Mouse (Mus musculus) kidney, adult 18-20 months (tissue): ENCODE data around the gene Mrps21.
"Not testable (repeated sequence)": the region's sequence is repeated elsewhere in the genome, so short reads cannot be mapped to it uniquely, and the experiment has no call there.

Experiments
- DNase-seq: peaks from one replicate; pipeline ENCODE4 v3.0.0; 2021

Mrps21 gene

DNA sequence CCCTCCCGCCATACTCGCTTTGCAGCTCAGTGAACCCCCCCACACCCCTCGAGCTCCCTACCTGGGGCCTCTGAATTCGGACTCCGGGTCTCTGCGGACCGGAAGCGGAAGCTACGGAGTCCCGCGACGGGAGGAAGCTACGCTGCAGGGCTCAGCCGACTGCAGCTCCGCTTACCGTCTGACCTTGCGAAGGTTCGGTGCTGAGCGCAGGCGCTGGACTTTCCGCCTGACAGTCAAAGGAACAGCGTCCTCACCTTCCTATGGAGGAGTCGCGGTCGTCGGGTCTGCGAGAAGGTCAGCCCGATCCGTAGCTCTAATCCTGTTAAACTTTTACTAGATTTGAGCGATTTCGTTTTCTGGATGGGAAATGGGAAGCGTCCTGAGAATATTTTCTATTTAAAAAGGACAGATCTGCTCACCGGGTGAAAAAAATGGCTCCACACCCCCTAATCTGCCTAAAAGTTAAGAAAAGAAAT is at the start of gene Mrps21:
Gene Mrps21 (minus strand): TSS at position 128 of the 476 bp plus-strand sequence.
- peak; percentile 88 for DNase-seq

GRCm38 (mm10) chr3:95920532-95920931 is 49.2 kb upstream of the Mrps21 start:
- not testable (repeated sequence) for DNase-seq

GRCm38 (mm10) chr3:95916760-95917159 is 45.4 kb upstream of the Mrps21 start:
- no peak for DNase-seq

- no peak for DNase-seq
Observed at GRCm38 (mm10) chr3:95914706-95915105, 43.4 kb upstream of the Mrps21 start.

GRCm38 (mm10) chr3:95907613-95908012 is 36.3 kb upstream of the Mrps21 start:
- DNase-seq: no peak

GRCm38 (mm10) chr3:95906860-95907259 is 35.5 kb upstream of the Mrps21 start:
- peak; percentile 61 for DNase-seq

DNA sequence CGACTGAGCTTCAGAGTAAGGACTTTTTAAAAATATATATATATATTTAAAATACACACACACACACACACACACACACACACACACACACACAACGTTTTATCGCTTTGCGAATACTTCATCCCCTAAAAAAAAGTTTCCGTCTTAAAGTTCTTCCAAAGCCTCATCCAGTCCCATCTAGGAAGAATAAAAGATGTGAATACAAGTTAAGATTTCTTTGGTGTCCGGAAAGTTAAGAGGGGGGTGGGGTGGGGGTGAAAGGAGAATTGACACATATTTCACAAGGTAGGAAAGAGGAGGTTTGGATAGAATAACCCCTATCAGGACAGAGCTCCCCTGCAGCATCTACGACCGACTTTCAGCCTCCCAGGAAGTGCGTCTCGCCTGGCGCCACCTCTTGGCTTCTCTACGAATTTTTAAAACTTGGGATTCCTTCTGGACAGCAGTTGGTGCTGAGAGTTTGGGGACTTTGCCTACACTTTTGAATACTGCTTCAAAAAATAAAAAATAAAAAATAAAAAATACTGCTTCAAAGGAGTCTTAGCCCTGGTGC is 34.7 kb upstream of the Mrps21 start:
- DNase-seq: peak; percentile 56

DNA sequence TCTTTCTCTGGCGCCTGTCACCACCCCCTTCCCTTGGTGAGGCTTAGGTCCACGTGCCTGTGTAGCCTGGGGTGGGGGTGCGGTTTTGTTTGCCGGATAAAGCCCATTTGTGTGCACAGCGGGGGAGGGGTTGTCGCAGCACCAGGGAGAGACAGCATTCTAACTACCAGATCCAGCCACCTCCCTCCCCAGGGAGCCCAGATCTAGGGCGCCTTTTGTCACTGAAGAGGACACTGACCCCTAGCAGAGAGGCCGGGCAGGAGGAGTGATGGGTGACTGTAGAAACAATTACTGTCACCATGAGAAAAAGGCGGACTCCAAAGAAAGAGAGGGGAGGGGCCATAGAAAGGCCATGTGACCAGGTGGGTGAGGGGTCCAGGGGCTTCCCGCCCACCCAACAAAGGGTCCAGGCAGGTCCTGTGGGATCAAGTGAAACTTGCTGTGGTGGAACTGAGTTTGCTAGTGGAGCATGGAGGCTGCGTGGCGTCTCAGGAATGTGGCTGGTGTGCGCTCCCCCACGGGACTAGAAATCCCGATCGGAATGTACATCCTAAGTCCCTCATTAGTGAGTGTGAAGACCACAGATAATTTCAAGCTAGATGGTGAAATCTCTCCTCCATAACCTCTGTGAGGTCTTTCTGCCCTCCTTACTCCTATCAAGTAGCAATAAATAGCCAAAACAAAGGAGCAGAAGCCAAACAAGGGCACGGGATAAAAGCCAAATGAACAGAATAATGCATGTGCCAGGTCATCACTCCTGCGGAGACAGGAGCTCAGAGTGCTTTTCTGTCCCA is 34.0 kb upstream of the Mrps21 start:
- DNase-seq: no peak

DNA sequence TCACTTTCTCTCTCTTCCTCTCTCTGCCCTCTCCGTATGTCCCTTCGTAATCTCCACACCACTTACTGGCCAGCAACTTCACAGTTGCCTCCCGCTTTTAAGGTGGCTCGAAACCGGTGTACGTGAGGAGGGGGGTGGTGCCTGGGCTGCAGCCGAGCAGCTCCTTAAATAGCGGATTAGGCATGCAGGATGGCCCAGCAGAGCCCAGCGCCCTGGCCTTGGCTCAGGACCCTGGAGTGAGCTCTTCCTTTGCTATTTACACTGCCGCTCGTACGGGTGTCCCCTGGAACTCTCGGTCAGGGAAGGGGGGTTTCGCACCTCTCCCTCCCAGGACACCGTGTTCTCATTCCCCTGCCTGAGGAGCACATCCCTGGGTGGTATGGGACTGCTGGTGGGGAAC is 33.2 kb upstream of the Mrps21 start, which contains the start of gene Car14:
Gene Car14 (minus strand): TSS at position 124 of the 400 bp plus-strand sequence.
- DNase-seq: peak; percentile 64

GRCm38 (mm10) chr3:95903753-95904502 is 32.6 kb upstream of the Mrps21 start:
- peak; percentile 65 for DNase-seq

- DNase-seq: no peak
Observed at GRCm38 (mm10) chr3:95902643-95903042, 31.3 kb upstream of the Mrps21 start.

DNA sequence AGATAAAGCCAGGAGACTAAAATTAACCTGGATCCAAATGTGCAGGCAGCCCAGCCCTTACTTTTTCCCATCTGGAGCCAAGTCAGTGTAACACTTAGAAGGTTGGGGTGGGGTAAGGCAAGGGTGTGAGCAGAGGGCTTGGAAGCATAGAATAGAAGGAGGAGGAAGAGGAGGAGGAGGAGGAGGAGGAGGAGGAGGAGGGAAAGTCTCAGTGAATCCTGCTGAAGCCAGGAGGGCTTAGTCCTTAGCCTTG is 31.0 kb upstream of the Mrps21 start:
- no peak for DNase-seq

DNA sequence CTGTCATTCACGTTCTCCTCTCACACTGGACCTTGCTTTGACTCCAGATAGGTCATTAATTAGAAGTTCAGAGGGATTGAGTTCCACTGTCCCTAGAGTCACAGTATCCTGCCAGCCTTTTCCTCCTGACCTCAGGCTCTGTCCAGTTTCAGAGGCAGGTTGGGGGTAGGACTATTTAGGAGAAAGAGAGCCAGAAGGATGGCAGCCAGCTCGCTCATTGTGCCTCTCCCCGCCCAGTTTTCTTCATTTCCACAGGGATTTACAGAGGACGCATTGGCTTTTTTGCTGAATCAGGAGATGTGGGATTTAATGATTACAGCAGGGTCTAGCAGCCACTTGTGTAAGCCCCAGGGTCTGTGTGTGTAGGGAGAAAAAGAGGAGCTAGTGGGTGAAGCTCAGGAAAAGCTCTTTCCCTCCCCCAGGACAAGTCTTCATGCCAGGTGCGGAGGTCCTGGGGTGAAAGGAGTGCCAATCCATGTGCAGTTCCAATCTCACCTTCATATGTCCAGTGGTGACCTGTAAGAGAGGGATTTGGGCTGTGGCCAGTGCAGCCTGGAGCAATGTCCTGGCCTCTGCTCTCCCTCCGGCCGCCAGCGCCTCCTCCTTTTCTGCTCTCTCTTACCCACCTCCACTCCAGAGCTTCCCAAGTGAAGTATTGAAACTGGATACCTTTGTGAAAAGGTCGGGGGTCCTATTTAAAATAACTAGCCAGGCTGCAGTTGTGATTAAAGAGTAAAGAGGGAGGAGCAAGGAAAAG is 30.5 kb upstream of the Mrps21 start:
- DNase-seq: peak; percentile 70

DNA sequence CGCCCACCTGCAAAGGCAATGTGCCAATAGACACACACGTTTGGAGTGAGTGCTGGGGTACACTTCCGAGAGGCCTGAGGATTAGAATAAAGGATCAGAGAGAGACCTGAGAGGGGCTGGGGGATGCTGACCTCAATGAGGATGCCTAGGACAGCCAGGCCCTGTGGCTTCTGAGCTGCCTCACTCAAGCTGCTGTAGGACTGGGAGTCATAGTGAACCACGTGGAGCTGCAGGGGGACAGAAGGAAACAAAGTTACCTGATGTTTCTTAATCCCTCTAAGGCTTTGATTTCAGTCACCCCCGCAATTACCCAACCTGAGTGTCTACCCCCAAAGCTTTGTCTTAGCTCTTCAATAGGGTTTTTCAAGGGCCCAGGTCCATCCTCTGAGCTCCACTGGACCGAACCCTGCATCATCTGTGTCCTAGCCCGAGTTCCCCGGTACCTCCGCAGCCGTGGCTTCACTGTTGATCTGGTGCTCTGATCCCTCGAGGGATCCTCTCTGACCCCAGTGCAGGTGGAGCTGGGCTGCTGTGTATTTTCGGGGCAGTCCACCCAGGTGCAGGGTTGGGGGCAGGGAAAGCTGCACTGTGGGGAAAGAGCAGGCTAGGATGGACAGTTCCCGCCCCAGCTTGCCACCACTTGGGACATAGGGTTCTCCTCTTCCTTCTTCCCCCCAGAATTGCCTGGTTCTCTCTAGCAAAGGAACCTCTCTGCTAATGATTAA is 28.6 kb upstream of the Mrps21 start:
- DNase-seq: no peak

GRCm38 (mm10) chr3:95895501-95895900 is 24.2 kb upstream of the Mrps21 start:
- DNase-seq: not testable (repeated sequence)

- peak; percentile 78 for DNase-seq
Observed at GRCm38 (mm10) chr3:95894317-95895160, 23.2 kb upstream of the Mrps21 start.

GRCm38 (mm10) chr3:95893606-95894316 is 22.4 kb upstream of the Mrps21 start, which contains the start of gene Aph1a:
Gene Aph1a, plus strand, starts transcription at chr3:95893969.
- peak; percentile 95 for DNase-seq

GRCm38 (mm10) chr3:95893126-95893525 is 21.8 kb upstream of the Mrps21 start:
- no peak for DNase-seq

- no peak for DNase-seq
Observed at GRCm38 (mm10) chr3:95892066-95893052, 21.0 kb upstream of the Mrps21 start.
